In genomic region chr10:39133462-39134310, GRCm38 (mm10) we compare ENCODE assay signal across 8 mouse cellular contexts. TPM values are rescaled to one million over a fixed set of nuclear protein-coding genes. Genes with fewer than 3 reads are reported as not detected.
A peak's percentile ranks its signal among the peaks of the same experiment; 100 is the strongest.
DNase-seq lines count a peak whose midpoint lies in the region; ATAC-seq and TF ChIP-seq lines count a peak whose summit lies in the region.

Fam229b (minus strand) TSS chr10:39133914.
Tube1 (plus strand) TSS chr10:39133976.

- peak; percentile 94 for DNase-seq in heart, postnatal 10 days
- peak; percentile 89 for DNase-seq in large intestine, adult 2 months (ENCODE audit: low read depth, low spot score)
- peak; percentile 86 for DNase-seq in liver, postnatal 0 days
- peak; percentile 92 for DNase-seq in testis, postnatal 10 days (ENCODE audit: low spot score)

- peak; percentile 77 for TF ChIP-seq POLR2A in ES-Bruce4 (IDR thresholded peaks at IDR 0.05; ENCODE audit: insufficient read depth, low read length)

- TF ChIP-seq EP300 in ES-Bruce4 (IDR thresholded peaks at IDR 0.05; ENCODE audit: insufficient read depth, low read depth, low read length), result 0 out of 2 replicates have a peak, but pooled peaks have one; percentile 43
- TF ChIP-seq EP300 in liver, postnatal 0 days (IDR thresholded peaks at IDR 0.05; ENCODE audit: low read depth), result no peak

- no peaks in the 10 kb centered on the region for H3K9me3 ChIP-seq in ES-Bruce4 (replicated peaks; ENCODE audit: control insufficient read depth, insufficient read depth, low read length, poor library complexity, severe bottlenecking)
- no peaks in the 10 kb centered on the region for H3K9me3 ChIP-seq in forebrain, embryonic 13.5 days (replicated peaks)
- H3K9me3 ChIP-seq in liver, postnatal 0 days (ENCODE audit: low read length), result no peaks in the 10 kb centered on the region
- no peaks in the 10 kb centered on the region for H3K9me3 ChIP-seq in neural tube, embryonic 14.5 days (ENCODE audit: control insufficient read depth, low read length)

- H3K27me3 ChIP-seq in ES-Bruce4 (ENCODE audit: control insufficient read depth, insufficient read depth, low read length, poor library complexity, severe bottlenecking), result no peaks in the 10 kb centered on the region
- no peaks in the 10 kb centered on the region for H3K27me3 ChIP-seq in forebrain, embryonic 13.5 days
- H3K27me3 ChIP-seq in liver, postnatal 0 days (ENCODE audit: insufficient read depth, low read length), result no peaks in the 10 kb centered on the region
- H3K27me3 ChIP-seq in neural tube, embryonic 14.5 days (ENCODE audit: control insufficient read depth, insufficient read depth, low read length), result no peaks in the 10 kb centered on the region

- H3K4me3 ChIP-seq in ES-Bruce4 (ENCODE audit: low read depth, low read length), result peak within 1 kb of the TSS; percentile 68
- H3K4me3 ChIP-seq in forebrain, embryonic 13.5 days, result peak within 1 kb of the TSS; percentile 77
- H3K4me3 ChIP-seq in liver, postnatal 0 days (ENCODE audit: low read depth, low read length), result peak within 1 kb of the TSS; percentile 59
- peak within 1 kb of the TSS; percentile 59 for H3K4me3 ChIP-seq in neural tube, embryonic 14.5 days (ENCODE audit: low read depth, low read length)

- ATAC-seq in cerebellum, adult (ENCODE audit: insufficient number of reproducible peaks, low FRiP score, low TSS enrichment), result peak; percentile 94
- ATAC-seq in forebrain, embryonic 13.5 days, result peak; percentile 95
- peak; percentile 95 for ATAC-seq in liver, postnatal 0 days
- ATAC-seq in neural tube, embryonic 14.5 days (ENCODE audit: low read depth), result peak; percentile 92

- intact Hi-C loops in heart, postnatal 10 days (cut with DNase I), result no loop called here

- no peak for TF ChIP-seq CTCF in ES-Bruce4 (IDR thresholded peaks at IDR 0.05; ENCODE audit: low read depth, low read length)
- TF ChIP-seq CTCF in liver, postnatal 0 days (IDR thresholded peaks at IDR 0.05; ENCODE audit: low read depth), result no peak

- no peaks in the 10 kb centered on the region for H3K4me1 ChIP-seq in ES-Bruce4 (ENCODE audit: control insufficient read depth, insufficient read depth, low read length)
- H3K4me1 ChIP-seq in forebrain, embryonic 13.5 days, result peaks cover 10% of the 10 kb centered on the region
- peaks cover 3% of the 10 kb centered on the region; the same call in 1 of the 2 replicates for H3K4me1 ChIP-seq in liver, postnatal 0 days (ENCODE audit: insufficient read depth)
- no peaks in the 10 kb centered on the region for H3K4me1 ChIP-seq in neural tube, embryonic 14.5 days (ENCODE audit: control insufficient read depth, insufficient read depth, low read length)

- no peak within 1 kb of the TSS for H3K27ac ChIP-seq in ES-Bruce4 (ENCODE audit: insufficient read depth, low read length)
- peak within 1 kb of the TSS; percentile 46 for H3K27ac ChIP-seq in forebrain, embryonic 13.5 days
- no peak within 1 kb of the TSS for H3K27ac ChIP-seq in liver, postnatal 0 days (ENCODE audit: low read depth)
- peak within 1 kb of the TSS; percentile 71 for H3K27ac ChIP-seq in neural tube, embryonic 14.5 days (ENCODE audit: low read depth, low read length)

- peak within 1 kb of the TSS; percentile 93 for H3K4me2 ChIP-seq in forebrain, embryonic 13.5 days
- peak within 1 kb of the TSS; percentile 84 for H3K4me2 ChIP-seq in liver, postnatal 0 days (ENCODE audit: low read depth, low read length)
- H3K4me2 ChIP-seq in neural tube, embryonic 14.5 days (ENCODE audit: low read depth, low read length), result peak within 1 kb of the TSS; percentile 88

- no peaks in the 10 kb centered on the region; the same call in none of the 2 replicates for H3K36me3 ChIP-seq in ES-Bruce4 (ENCODE audit: control insufficient read depth, insufficient read depth, low read length, poor library complexity, severe bottlenecking)
- H3K36me3 ChIP-seq in forebrain, embryonic 13.5 days (ENCODE audit: poor library complexity, severe bottlenecking), result peaks cover 21% of the 10 kb centered on the region
- H3K36me3 ChIP-seq in liver, postnatal 0 days (replicated peaks; ENCODE audit: insufficient read depth, low read length), result peaks cover 4% of the 10 kb centered on the region
- 0 out of 2 replicates have a peak, but pooled peaks cover 10% of the 10 kb centered on the region for H3K36me3 ChIP-seq in neural tube, embryonic 14.5 days (ENCODE audit: control insufficient read depth, insufficient read depth, low read length)

- H3K9ac ChIP-seq in ES-Bruce4 (ENCODE audit: low read depth, poor library complexity, severe bottlenecking), result peak within 1 kb of the TSS; percentile 38
- peak within 1 kb of the TSS; percentile 83 for H3K9ac ChIP-seq in forebrain, embryonic 13.5 days
- peak within 1 kb of the TSS; percentile 76 for H3K9ac ChIP-seq in liver, postnatal 0 days (replicated peaks)
- H3K9ac ChIP-seq in neural tube, embryonic 14.5 days (replicated peaks; ENCODE audit: low read depth, low read length), result peak within 1 kb of the TSS; percentile 58

- WGBS in forebrain, embryonic 13.5 days, result 4% methylated on average over 47 of the region's 47 CpGs
- WGBS in large intestine, adult 2 months, result 4% methylated on average over 47 of the region's 47 CpGs
- WGBS in liver, postnatal 0 days (ENCODE audit: insufficient replicate concordance), result 5% methylated on average over 46 of the region's 47 CpGs
- WGBS in neural tube, embryonic 14.5 days, result 5% methylated on average over 47 of the region's 47 CpGs

RNA-seq across cellular contexts. Expression of gene Fam229b, which starts in this region (rescaled TPM):
- 3.5 and 4.5 TPM in 2 replicates for polyA plus RNA-seq in ES-Bruce4 (2011; ENCODE audit: insufficient read depth, insufficient read length, low read depth, missing spikeins)
- polyA plus RNA-seq in forebrain, embryonic 13.5 days (2015; fragmentation: Nextera tagmentation; extraction: Ambion mirVana), result 26.2 and 27.4 TPM in 2 replicates
- 1 to 10 TPM; 4.6 to 5.0 TPM for total RNA-seq in heart, postnatal 10 days (2021)
- 0.29 and 0.45 TPM in 2 replicates for polyA plus RNA-seq in large intestine, adult 2 months (2012; rRNA removed)
- 1.3 and 1.9 TPM in 2 replicates for polyA plus RNA-seq in liver, postnatal 0 days (2015; fragmentation: Nextera tagmentation; extraction: Ambion mirVana)
- polyA plus RNA-seq in neural tube, embryonic 14.5 days (2014; fragmentation: Nextera tagmentation; extraction: Ambion mirVana), result 35.2 and 40.0 TPM in 2 replicates

RNA-seq across cellular contexts. Expression of gene Tube1, which starts in this region (rescaled TPM):
- polyA plus RNA-seq in ES-Bruce4 (2011; ENCODE audit: insufficient read depth, insufficient read length, low read depth, missing spikeins), result 24.6 and 25.6 TPM in 2 replicates
- polyA plus RNA-seq in forebrain, embryonic 13.5 days (2015; fragmentation: Nextera tagmentation; extraction: Ambion mirVana), result 14.4 and 18.5 TPM in 2 replicates
- 1 to 10 TPM; 2.3 to 2.7 TPM for total RNA-seq in heart, postnatal 10 days (2021)
- polyA plus RNA-seq in large intestine, adult 2 months (2012; rRNA removed), result 3.1 and 3.7 TPM in 2 replicates
- polyA plus RNA-seq in liver, postnatal 0 days (2015; fragmentation: Nextera tagmentation; extraction: Ambion mirVana), result 2.1 and 2.2 TPM in 2 replicates
- 7.7 and 8.5 TPM in 2 replicates for polyA plus RNA-seq in neural tube, embryonic 14.5 days (2014; fragmentation: Nextera tagmentation; extraction: Ambion mirVana)

Comparison
In these comparisons a context has a peak if more than half of its experiments do, and no peak if none do; other contexts are left out.
1. H3K27ac ChIP-seq: peak in forebrain, embryonic 13.5 days (single experiment) and neural tube, embryonic 14.5 days (single experiment); none in ES-Bruce4 (single experiment) and liver, postnatal 0 days (single experiment).
2. Peak in every context shown above with its lines, with median percentiles within 50 percentile points of each other: H3K4me3 ChIP-seq, H3K9ac ChIP-seq, ATAC-seq, H3K4me2 ChIP-seq and DNase-seq.